Mouse (Mus musculus) brown adipose tissue, adult 24 weeks (tissue): ENCODE data around the gene Nyap2. TPM values are rescaled to one million over a fixed set of nuclear protein-coding genes. Genes with fewer than 3 reads are reported as not detected.

Experiments used
- H3K27ac ChIP-seq: fragments of 200-500 bp; replicated peaks from 2 replicates; pipeline ENCODE4 v1.5.1; 2012; ENCODE audit warnings: low read depth, mild to moderate bottlenecking, low read length
- H3K4me1 ChIP-seq: fragments of 200-500 bp; 2 replicates; pipeline ENCODE4 v1.6.1; 2012; ENCODE audit warnings: low read length, mixed read lengths; ENCODE audit not compliant: control insufficient read depth, insufficient read depth, insufficient read length
- H3K4me3 ChIP-seq: fragments of 200-500 bp; 2 replicates; pipeline ENCODE4 v1.5.1; 2012; ENCODE audit warnings: low read depth, mild to moderate bottlenecking, low read length, moderate library complexity; ENCODE audit not compliant: insufficient read depth
- polyA plus RNA-seq: library from polyadenylated mRNA; stranded (reverse); fragments of >200 nt; gene quantifications from 2 replicates; pipeline ENCODE4 v1.2.4, GENCODE M21; 2012; ENCODE audit not compliant: missing spikeins, insufficient read depth, insufficient read length

The Nyap2 gene
- polyA plus RNA-seq, 1 experiment = not detected

GRCm38 (mm10) chr1:81266441-81266840, 189.7 kb downstream of the Nyap2 start:
- no peaks in the 10 kb centered on the region for H3K4me1 ChIP-seq
- no peak overlapping the region for H3K4me3 ChIP-seq
- no peak overlapping the region for H3K27ac ChIP-seq

GRCm38 (mm10) chr1:81280978-81281377, 204.2 kb downstream of the Nyap2 start:
- no peak overlapping the region for H3K4me3 ChIP-seq
- H3K27ac ChIP-seq = no peak overlapping the region
- no peaks in the 10 kb centered on the region for H3K4me1 ChIP-seq

GRCm38 (mm10) chr1:81285633-81286032, 208.9 kb downstream of the Nyap2 start:
- H3K4me1 ChIP-seq = no peaks in the 10 kb centered on the region
- H3K4me3 ChIP-seq = no peak overlapping the region
- no peak overlapping the region for H3K27ac ChIP-seq

GRCm38 (mm10) chr1:81287088-81287487, 210.3 kb downstream of the Nyap2 start:
- Histone ChIP-seq H3K4me3 (no peak overlapping the region), H3K4me1 (no peaks in the 10 kb centered on the region), H3K27ac (no peak overlapping the region)

- Histone ChIP-seq H3K4me3 (no peak overlapping the region), H3K27ac (no peak overlapping the region), H3K4me1 (no peaks in the 10 kb centered on the region; the same call in 1 of the 2 replicates)
Measured at GRCm38 (mm10) chr1:81300735-81301134, 224.0 kb downstream of the Nyap2 start.

- no peak overlapping the region for H3K4me3 ChIP-seq
- no peak overlapping the region for H3K27ac ChIP-seq
- H3K4me1 ChIP-seq = no peaks in the 10 kb centered on the region; the same call in 1 of the 2 replicates
Measured at GRCm38 (mm10) chr1:81301661-81302060, 224.9 kb downstream of the Nyap2 start.

- no peak overlapping the region for H3K27ac ChIP-seq
- H3K4me1 ChIP-seq = no peaks in the 10 kb centered on the region; the same call in 1 of the 2 replicates
- H3K4me3 ChIP-seq = no peak overlapping the region
Measured at GRCm38 (mm10) chr1:81303389-81303788, 226.6 kb downstream of the Nyap2 start.

GRCm38 (mm10) chr1:81307407-81307806, 230.7 kb downstream of the Nyap2 start:
- H3K27ac ChIP-seq = no peak overlapping the region
- H3K4me1 ChIP-seq = no peaks in the 10 kb centered on the region; the same call in 1 of the 2 replicates
- H3K4me3 ChIP-seq = no peak overlapping the region

GRCm38 (mm10) chr1:81307934-81308333, 231.2 kb downstream of the Nyap2 start:
- H3K27ac ChIP-seq = no peak overlapping the region
- no peaks in the 10 kb centered on the region; the same call in 1 of the 2 replicates for H3K4me1 ChIP-seq
- H3K4me3 ChIP-seq = no peak overlapping the region

GRCm38 (mm10) chr1:81310087-81310626, 233.4 kb downstream of the Nyap2 start:
- Histone ChIP-seq H3K4me1 (no peaks in the 10 kb centered on the region; the same call in 1 of the 2 replicates), H3K27ac (no peak overlapping the region), H3K4me3 (no peak overlapping the region)

GRCm38 (mm10) chr1:81316403-81316994, 239.7 kb downstream of the Nyap2 start:
- no peak overlapping the region for H3K27ac ChIP-seq
- no peaks in the 10 kb centered on the region for H3K4me1 ChIP-seq
- no peak overlapping the region for H3K4me3 ChIP-seq

GRCm38 (mm10) chr1:81316995-81317413, 240.3 kb downstream of the Nyap2 start:
- Histone ChIP-seq H3K4me3 (no peak overlapping the region), H3K4me1 (no peaks in the 10 kb centered on the region), H3K27ac (no peak overlapping the region)

- Histone ChIP-seq H3K4me1 (no peaks in the 10 kb centered on the region), H3K27ac (no peak overlapping the region)
Measured at GRCm38 (mm10) chr1:81387722-81388121, 311.0 kb downstream of the Nyap2 start.

More at GRCm38 (mm10) chr1:81387722-81388121, 311.0 kb downstream of the Nyap2 start:
- H3K4me3 ChIP-seq = no peak overlapping the region
